ENCODE assay signal across 9 mouse cellular contexts in genomic region chr1:180388481-180388880, GRCm38 (mm10). TPM values are rescaled to one million over a fixed set of nuclear protein-coding genes. Genes with fewer than 3 reads are reported as not detected.
DNase-seq lines count a peak whose midpoint lies in the region; ATAC-seq and TF ChIP-seq lines count a peak whose summit lies in the region.
"Had no signal": no experiment of that assay in that cellular context is flagged by ENCODE, and none has a peak within 500 bp of the region (broad histone marks: within the 10 kb centered on the region; RNA-seq: fewer than 3 reads in every experiment).

No protein-coding gene starts in this region.

- no peaks in the 10 kb centered on the region for H3K27me3 ChIP-seq in embryonic facial prominence, embryonic 12.5 days
- H3K27me3 ChIP-seq in embryonic facial prominence, embryonic 10.5 days (replicated peaks; ENCODE audit: low read depth, poor library complexity, severe bottlenecking): no peaks in the 10 kb centered on the region
- H3K27me3 ChIP-seq in midbrain, embryonic 13.5 days: no peaks in the 10 kb centered on the region
- H3K27me3 ChIP-seq in midbrain, embryonic 11.5 days (ENCODE audit: control insufficient read depth, insufficient read depth, low read length): no peaks in the 10 kb centered on the region
- no peaks in the 10 kb centered on the region for H3K27me3 ChIP-seq in limb, embryonic 14.5 days (ENCODE audit: control insufficient read depth, insufficient read depth, low read length)

- H3K36me3 ChIP-seq in embryonic facial prominence, embryonic 12.5 days: no peaks in the 10 kb centered on the region
- 0 out of 2 replicates have a peak, but pooled peaks cover under 1% of the 10 kb centered on the region for H3K36me3 ChIP-seq in embryonic facial prominence, embryonic 10.5 days (replicated peaks)
- no peaks in the 10 kb centered on the region for H3K36me3 ChIP-seq in midbrain, embryonic 13.5 days
- no peaks in the 10 kb centered on the region for H3K36me3 ChIP-seq in midbrain, embryonic 11.5 days (ENCODE audit: control insufficient read depth, insufficient read depth, low read length)
- peaks cover 2% of the 10 kb centered on the region; the same call in 1 of the 2 replicates for H3K36me3 ChIP-seq in limb, embryonic 14.5 days (ENCODE audit: control insufficient read depth, insufficient read depth, low read length)

- peaks cover 22% of the 10 kb centered on the region for H3K4me1 ChIP-seq in embryonic facial prominence, embryonic 12.5 days
- H3K4me1 ChIP-seq in embryonic facial prominence, embryonic 10.5 days: peaks cover 38% of the 10 kb centered on the region
- peaks cover 17% of the 10 kb centered on the region for H3K4me1 ChIP-seq in midbrain, embryonic 13.5 days (replicated peaks)
- H3K4me1 ChIP-seq in midbrain, embryonic 11.5 days (ENCODE audit: control insufficient read depth, insufficient read depth, low read length): peaks cover 5% of the 10 kb centered on the region; the same call in 1 of the 2 replicates
- peaks cover 29% of the 10 kb centered on the region for H3K4me1 ChIP-seq in limb, embryonic 14.5 days (ENCODE audit: control insufficient read depth, insufficient read depth, low read length)

- no peak for DNase-seq in embryonic facial prominence, embryonic 10.5 days (ENCODE audit: low spot score)
- DNase-seq in midbrain, embryonic 11.5 days (ENCODE audit: low spot score, missing footprints): no peak
- no peak for DNase-seq in limb, embryonic 14.5 days (ENCODE audit: low spot score)
- DNase-seq in thymus, postnatal 36 days: peak; percentile 68 to 83
- DNase-seq in layer of hippocampus, adult 9-10 months (ENCODE audit: low spot score): no peak
- DNase-seq in Muller cell, postnatal 12 days (ENCODE audit: inconsistent ontology term): no peak

- TF ChIP-seq POLR2A in limb, embryonic 14.5 days (IDR thresholded peaks at IDR 0.05; ENCODE audit: borderline replicate concordance, extremely low read depth, insufficient read depth, insufficient read length): no peak

- no peak for ATAC-seq in embryonic facial prominence, embryonic 12.5 days (ENCODE audit: insufficient number of reproducible peaks, insufficient read depth, low FRiP score, low TSS enrichment)
- no peak for ATAC-seq in midbrain, embryonic 13.5 days
- no peak for ATAC-seq in midbrain, embryonic 11.5 days (ENCODE audit: low FRiP score)
- ATAC-seq in limb, embryonic 14.5 days (ENCODE audit: low FRiP score, low read depth): no peak

- WGBS in embryonic facial prominence, embryonic 12.5 days: 45% methylated on average over 1 of the region's 1 CpGs
- WGBS in embryonic facial prominence, embryonic 10.5 days: 64% methylated on average over 1 of the region's 1 CpGs
- 52% methylated on average over 1 of the region's 1 CpGs for WGBS in midbrain, embryonic 13.5 days
- WGBS in midbrain, embryonic 11.5 days: 64% methylated on average over 1 of the region's 1 CpGs
- WGBS in limb, embryonic 14.5 days: 41% methylated on average over 1 of the region's 1 CpGs

- H3K4me2 ChIP-seq in embryonic facial prominence, embryonic 12.5 days (replicated peaks): peak overlapping the region; percentile 56; the same call in 1 of the 2 replicates
- no peak overlapping the region; the same call in 1 of the 2 replicates for H3K4me2 ChIP-seq in midbrain, embryonic 13.5 days (replicated peaks)
- no peak overlapping the region for H3K4me2 ChIP-seq in midbrain, embryonic 11.5 days
- H3K4me2 ChIP-seq in limb, embryonic 14.5 days (replicated peaks; ENCODE audit: low read depth, low read length, severe bottlenecking): no peak overlapping the region

- no peak overlapping the region for H3K4me3 ChIP-seq in embryonic facial prominence, embryonic 12.5 days
- no peak overlapping the region for H3K4me3 ChIP-seq in embryonic facial prominence, embryonic 10.5 days
- H3K4me3 ChIP-seq in midbrain, embryonic 13.5 days (replicated peaks): no peak overlapping the region
- no peak overlapping the region for H3K4me3 ChIP-seq in midbrain, embryonic 11.5 days (ENCODE audit: low read depth, low read length)
- no peak overlapping the region for H3K4me3 ChIP-seq in limb, embryonic 14.5 days (replicated peaks; ENCODE audit: low read length)
- H3K4me3 ChIP-seq: myocyte had no signal

- peak overlapping the region; percentile 90 for H3K27ac ChIP-seq in embryonic facial prominence, embryonic 12.5 days
- no peak overlapping the region for H3K27ac ChIP-seq in embryonic facial prominence, embryonic 10.5 days (replicated peaks)
- H3K27ac ChIP-seq in midbrain, embryonic 13.5 days: peak overlapping the region; percentile 67; the same call in 1 of the 2 replicates
- no peak overlapping the region for H3K27ac ChIP-seq in midbrain, embryonic 11.5 days (ENCODE audit: low read depth, low read length)
- H3K27ac ChIP-seq in limb, embryonic 14.5 days (replicated peaks; ENCODE audit: low read depth, low read length): peak overlapping the region; percentile 90; the same call in 1 of the 2 replicates

- no peak overlapping the region for H3K9ac ChIP-seq in embryonic facial prominence, embryonic 12.5 days
- H3K9ac ChIP-seq in midbrain, embryonic 13.5 days (replicated peaks): no peak overlapping the region
- no peak overlapping the region for H3K9ac ChIP-seq in midbrain, embryonic 11.5 days (ENCODE audit: low read length)
- H3K9ac ChIP-seq in limb, embryonic 14.5 days (ENCODE audit: low read depth, low read length, severe bottlenecking): no peak overlapping the region

- no peaks in the 10 kb centered on the region for H3K9me3 ChIP-seq in embryonic facial prominence, embryonic 12.5 days
- no peaks in the 10 kb centered on the region for H3K9me3 ChIP-seq in embryonic facial prominence, embryonic 10.5 days
- H3K9me3 ChIP-seq in midbrain, embryonic 13.5 days: no peaks in the 10 kb centered on the region
- no peaks in the 10 kb centered on the region for H3K9me3 ChIP-seq in midbrain, embryonic 11.5 days (ENCODE audit: control insufficient read depth, low read length)
- no peaks in the 10 kb centered on the region for H3K9me3 ChIP-seq in limb, embryonic 14.5 days (ENCODE audit: control insufficient read depth, low read length)

RNA-seq across cellular contexts. Expression of gene Itpkb, which starts 58.2 kb away (rescaled TPM):
- polyA plus RNA-seq in embryonic facial prominence, embryonic 12.5 days (2016; fragmentation: Nextera tagmentation; extraction: Ambion mirVana): 12.8 and 13.3 TPM in 2 replicates
- 4.9 and 6.2 TPM in 2 replicates for polyA plus RNA-seq in embryonic facial prominence, embryonic 10.5 days (2016; fragmentation: Nextera tagmentation; extraction: Ambion mirVana)
- polyA plus RNA-seq in midbrain, embryonic 13.5 days (2015; fragmentation: Nextera tagmentation; extraction: Ambion mirVana): 2.2 and 2.5 TPM in 2 replicates
- 1.9 and 2.0 TPM in 2 replicates for polyA plus RNA-seq in midbrain, embryonic 11.5 days (2014; fragmentation: Nextera tagmentation; extraction: Ambion mirVana)
- polyA plus RNA-seq in limb, embryonic 14.5 days (2012; rRNA removed): 16.2 and 17.4 TPM in 2 replicates
- 8.4 and 10.1 TPM in 2 replicates for polyA plus RNA-seq in limb, embryonic 14.5 days (2014; fragmentation: Nextera tagmentation; extraction: Ambion mirVana)

Comparison
In these comparisons a context has a peak if more than half of its experiments do, and no peak if none do; other contexts are left out.
1. H3K27ac ChIP-seq: peak in embryonic facial prominence, embryonic 12.5 days (single experiment), midbrain, embryonic 13.5 days (single experiment) and limb, embryonic 14.5 days (single experiment); none in embryonic facial prominence, embryonic 10.5 days (single experiment) and midbrain, embryonic 11.5 days (single experiment).
2. DNase-seq: peak in thymus, postnatal 36 days (2 of 2); none in embryonic facial prominence, embryonic 10.5 days (single experiment), midbrain, embryonic 11.5 days (single experiment), limb, embryonic 14.5 days (single experiment), layer of hippocampus, adult 9-10 months (single experiment) and Muller cell, postnatal 12 days (single experiment).